Mouse (Mus musculus): ENCODE data around the gene Cib1. TPM values are rescaled to one million over a fixed set of nuclear protein-coding genes. Genes with fewer than 3 reads are reported as not detected.
A peak's percentile ranks its signal among the peaks of the same experiment; 100 is the strongest.

The Cib1 gene
- polyA plus RNA-seq, 1 experiment from 2014 or later: 165 TPM

DNA sequence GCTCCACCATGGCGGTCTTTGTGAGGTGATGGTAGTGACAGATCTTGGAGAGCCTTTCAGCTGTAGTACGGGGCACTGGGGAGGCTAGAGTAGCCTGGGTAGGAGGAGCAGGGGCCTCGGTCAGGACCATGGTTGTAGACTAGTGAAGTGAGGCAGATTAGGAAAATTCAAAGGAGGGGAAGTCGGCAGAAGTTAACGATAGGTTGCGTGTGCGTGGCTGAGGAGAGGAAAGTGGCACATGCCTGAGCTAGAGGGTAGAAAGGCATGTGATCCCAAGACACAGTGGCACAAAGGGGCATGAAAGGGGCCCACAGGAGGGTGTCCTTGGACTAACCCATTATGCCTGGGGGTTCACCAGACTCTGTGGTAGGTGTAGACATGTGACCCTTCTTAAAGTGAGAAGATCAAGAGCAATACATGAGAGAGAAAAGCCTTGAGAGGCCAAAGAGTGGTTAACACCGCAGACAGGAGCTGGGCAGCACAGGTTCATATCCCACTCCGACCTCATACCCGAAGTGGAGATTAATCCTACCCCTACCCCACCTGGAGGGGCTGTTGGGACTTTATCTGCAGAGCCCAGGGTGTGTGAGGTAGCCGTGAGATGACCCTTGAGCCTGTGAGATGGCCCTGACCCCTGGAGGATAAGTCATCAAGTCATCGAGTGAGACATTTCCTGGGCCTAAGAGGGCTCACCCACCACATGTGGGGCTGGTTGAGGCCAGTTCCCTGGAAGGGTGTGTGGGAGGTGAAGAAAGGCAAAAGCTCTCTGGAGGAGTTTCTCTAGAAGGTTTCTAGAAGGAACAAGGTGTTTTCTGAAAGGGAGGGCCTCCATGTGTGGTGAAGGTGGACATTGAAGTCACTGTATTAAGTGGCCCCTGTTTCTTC, 26.7 kb downstream of the Cib1 start:
- Histone ChIP-seq H3K27me3 (ENCODE audit: insufficient read depth, low read length) (no peaks in the 10 kb centered on the region), H3K27ac (peak overlapping the region; percentile 75), H3K4me1 (replicated peaks; ENCODE audit: insufficient read depth, low read length) (peaks cover 17% of the 10 kb centered on the region), H3K4me2 (ENCODE audit: low read length) (no peak overlapping the region), H3K9ac (ENCODE audit: low read depth, low read length) (no peak overlapping the region), H3K36me3 (ENCODE audit: insufficient read depth, low read length) (no peaks in the 10 kb centered on the region), H3K9me3 (replicated peaks; ENCODE audit: low read length) (no peaks in the 10 kb centered on the region), H3K4me3 (replicated peaks; ENCODE audit: low read depth, low read length) (no peak overlapping the region)
- TF ChIP-seq CTCF (IDR thresholded peaks at IDR 0.05; ENCODE audit: low read depth): no peak
- DNase-seq (ENCODE audit: low spot score) (no peak), ATAC-seq (replicated peaks; ENCODE audit: low FRiP score, low read depth) (no peak)
- WGBS: 64% methylated on average over 12 of the region's 12 CpGs

- Histone ChIP-seq H3K4me3 (replicated peaks; ENCODE audit: low read depth, low read length) (no peak overlapping the region), H3K9ac (ENCODE audit: low read depth, low read length) (no peak overlapping the region), H3K27me3 (ENCODE audit: insufficient read depth, low read length) (no peaks in the 10 kb centered on the region), H3K4me2 (ENCODE audit: low read length) (no peak overlapping the region), H3K27ac (no peak overlapping the region), H3K36me3 (ENCODE audit: insufficient read depth, low read length) (no peaks in the 10 kb centered on the region), H3K4me1 (replicated peaks; ENCODE audit: insufficient read depth, low read length) (peaks cover 26% of the 10 kb centered on the region), H3K9me3 (replicated peaks; ENCODE audit: low read length) (no peaks in the 10 kb centered on the region)
- ATAC-seq (replicated peaks; ENCODE audit: low FRiP score, low read depth): no peak
- DNase-seq (ENCODE audit: low spot score): no peak
- no peak for TF ChIP-seq CTCF (IDR thresholded peaks at IDR 0.05; ENCODE audit: low read depth)
- WGBS: 67% methylated on average over 7 of the region's 7 CpGs
Observed at GRCm38 (mm10) chr7:80204961-80205360, 27.7 kb downstream of the Cib1 start.

DNA sequence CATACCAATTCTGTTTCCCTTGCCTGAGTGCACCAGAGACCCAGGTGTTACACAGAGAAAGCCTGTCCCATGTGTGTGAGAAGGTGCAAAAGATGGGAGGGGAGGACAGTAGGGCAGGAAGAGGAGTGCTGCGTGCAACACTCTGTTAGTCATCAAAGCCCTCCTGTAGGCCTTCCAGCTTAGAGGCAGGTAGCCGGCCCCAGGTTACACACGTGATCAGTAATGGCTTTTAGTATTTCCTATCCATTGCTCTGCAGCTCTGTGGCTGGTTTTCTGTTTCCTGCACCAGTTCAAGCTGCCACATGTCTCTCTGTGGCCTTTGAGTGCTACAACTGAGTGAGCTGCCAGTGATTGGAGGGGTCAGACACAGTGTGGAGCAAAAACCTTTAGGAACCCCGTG, 28.3 kb downstream of the Cib1 start:
- H3K36me3 ChIP-seq (ENCODE audit: insufficient read depth, low read length): no peaks in the 10 kb centered on the region
- ATAC-seq (replicated peaks; ENCODE audit: low FRiP score, low read depth) (no peak), DNase-seq (ENCODE audit: low spot score) (no peak)
- no peak overlapping the region for H3K9ac ChIP-seq (ENCODE audit: low read depth, low read length)
- 75% methylated on average over 4 of the region's 4 CpGs for WGBS
- TF ChIP-seq CTCF (IDR thresholded peaks at IDR 0.05; ENCODE audit: low read depth): no peak
- H3K4me1 ChIP-seq (replicated peaks; ENCODE audit: insufficient read depth, low read length): peaks cover 32% of the 10 kb centered on the region
- no peak overlapping the region for H3K4me3 ChIP-seq (replicated peaks; ENCODE audit: low read depth, low read length)
- no peaks in the 10 kb centered on the region for H3K9me3 ChIP-seq (replicated peaks; ENCODE audit: low read length)
- no peak overlapping the region for H3K4me2 ChIP-seq (ENCODE audit: low read length)
- H3K27ac ChIP-seq: 0 out of 2 replicates have a peak overlapping the region, but pooled peaks have one; percentile 25
- no peaks in the 10 kb centered on the region for H3K27me3 ChIP-seq (ENCODE audit: insufficient read depth, low read length)

DNA sequence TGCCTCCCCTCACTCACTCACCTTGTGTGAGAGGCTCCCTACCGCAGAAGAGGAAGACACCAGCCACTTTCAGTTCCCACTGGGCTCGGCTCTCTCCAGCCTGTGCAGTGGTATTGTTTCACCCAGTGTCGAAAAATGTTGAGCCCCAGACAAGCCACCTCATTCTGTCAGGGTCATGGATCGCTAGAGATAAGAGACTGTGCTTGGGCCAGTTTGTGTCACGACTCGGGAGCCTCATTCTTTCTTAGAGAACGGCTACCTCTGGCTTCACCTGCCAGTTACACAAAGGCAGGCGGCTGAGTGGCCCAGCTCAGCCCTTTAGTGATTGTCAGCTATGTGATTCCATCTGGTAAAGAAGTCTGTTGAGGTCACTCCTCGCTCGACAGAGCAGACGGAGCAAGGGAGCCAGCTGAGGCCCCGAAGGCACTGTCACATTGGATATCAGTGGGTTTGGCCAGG, 28.9 kb downstream of the Cib1 start:
- ATAC-seq (replicated peaks; ENCODE audit: low FRiP score, low read depth) (no peak), DNase-seq (ENCODE audit: low spot score) (no peak)
- H3K4me1 ChIP-seq (replicated peaks; ENCODE audit: insufficient read depth, low read length): peaks cover 34% of the 10 kb centered on the region
- 0 out of 2 replicates have a peak overlapping the region, but pooled peaks have one; percentile 25 for H3K27ac ChIP-seq
- no peak for TF ChIP-seq CTCF (IDR thresholded peaks at IDR 0.05; ENCODE audit: low read depth)
- no peak overlapping the region for H3K9ac ChIP-seq (ENCODE audit: low read depth, low read length)
- H3K4me2 ChIP-seq (ENCODE audit: low read length): no peak overlapping the region
- 49% methylated on average over 12 of the region's 12 CpGs for WGBS
- no peaks in the 10 kb centered on the region for H3K36me3 ChIP-seq (ENCODE audit: insufficient read depth, low read length)
- H3K9me3 ChIP-seq (replicated peaks; ENCODE audit: low read length): no peaks in the 10 kb centered on the region
- no peak overlapping the region for H3K4me3 ChIP-seq (replicated peaks; ENCODE audit: low read depth, low read length)
- H3K27me3 ChIP-seq (ENCODE audit: insufficient read depth, low read length): no peaks in the 10 kb centered on the region

GRCm38 (mm10) chr7:80202961-80203360, 29.7 kb downstream of the Cib1 start:
- no peak for TF ChIP-seq CTCF (IDR thresholded peaks at IDR 0.05; ENCODE audit: low read depth)
- Histone ChIP-seq H3K36me3 (ENCODE audit: insufficient read depth, low read length) (no peaks in the 10 kb centered on the region), H3K4me1 (replicated peaks; ENCODE audit: insufficient read depth, low read length) (peaks cover 34% of the 10 kb centered on the region)

GRCm38 (mm10) chr7:80201888-80202540, 30.6 kb downstream of the Cib1 start:
- Histone ChIP-seq H3K36me3 (ENCODE audit: insufficient read depth, low read length) (no peaks in the 10 kb centered on the region), H3K4me2 (ENCODE audit: low read length) (no peak overlapping the region), H3K4me1 (replicated peaks; ENCODE audit: insufficient read depth, low read length) (peaks cover 35% of the 10 kb centered on the region), H3K27me3 (ENCODE audit: insufficient read depth, low read length) (no peaks in the 10 kb centered on the region), H3K9me3 (replicated peaks; ENCODE audit: low read length) (no peaks in the 10 kb centered on the region), H3K4me3 (replicated peaks; ENCODE audit: low read depth, low read length) (no peak overlapping the region), H3K27ac (no peak overlapping the region), H3K9ac (ENCODE audit: low read depth, low read length) (no peak overlapping the region)
- TF ChIP-seq CTCF (IDR thresholded peaks at IDR 0.05; ENCODE audit: low read depth): no peak
- DNase-seq (ENCODE audit: low spot score) (no peak), ATAC-seq (replicated peaks; ENCODE audit: low FRiP score, low read depth) (no peak)
- WGBS: 88% methylated on average over 15 of the region's 15 CpGs

More at GRCm38 (mm10) chr7:80202961-80203360, 29.7 kb downstream of the Cib1 start:
- DNase-seq (ENCODE audit: low spot score) (no peak), ATAC-seq (replicated peaks; ENCODE audit: low FRiP score, low read depth) (no peak)
- Histone ChIP-seq H3K4me3 (replicated peaks; ENCODE audit: low read depth, low read length) (no peak overlapping the region), H3K27ac (no peak overlapping the region), H3K27me3 (ENCODE audit: insufficient read depth, low read length) (no peaks in the 10 kb centered on the region), H3K9ac (ENCODE audit: low read depth, low read length) (no peak overlapping the region), H3K4me2 (ENCODE audit: low read length) (no peak overlapping the region), H3K9me3 (replicated peaks; ENCODE audit: low read length) (no peaks in the 10 kb centered on the region)
- 84% methylated on average over 5 of the region's 5 CpGs for WGBS
